Mouse (Mus musculus) embryonic facial prominence, embryonic 11.5 days (tissue): ENCODE measurements at regions not wholly inside any gene's neighbourhood (a gene's known extent, or its start where the extent isn't known, plus 50 kb on each side); places are given as distances from the start of the nearest gene placed in this dataset.

Experiments
- ATAC-seq: fragments of 200-750 bp; cut with Nextera tagmentation; replicated peaks from 2 replicates; pipeline ENCODE4 v1.8.0; 2017; ENCODE audit warnings: low read depth; ENCODE audit not compliant: insufficient number of reproducible peaks, low FRiP score, low TSS enrichment
- DNase-seq: peaks from one replicate; pipeline ENCODE4 v3.0.0-alpha.2; 2015; ENCODE audit warnings: low spot score
- H3K27ac ChIP-seq: fragments of 300-500 bp; sonication (generic); replicated peaks from 2 replicates; pipeline ENCODE4 v1.5.1; 2014; ENCODE audit warnings: mild to moderate bottlenecking, low read depth, low read length, control low read depth
- H3K27me3 ChIP-seq: fragments of 300-500 bp; sonication (generic); 2 replicates; pipeline ENCODE4 v1.6.1; 2014; ENCODE audit warnings: mild to moderate bottlenecking, low read length, moderate library complexity, mixed read lengths; ENCODE audit not compliant: control insufficient read depth, insufficient read depth
- H3K36me3 ChIP-seq: fragments of 300-500 bp; sonication (generic); replicated peaks from 2 replicates; pipeline ENCODE4 v1.6.1; 2014; ENCODE audit warnings: low read depth, mild to moderate bottlenecking, low read length, moderate library complexity, mixed read lengths; ENCODE audit not compliant: control insufficient read depth, insufficient read depth
- H3K4me1 ChIP-seq: fragments of 300-500 bp; sonication (generic); 2 replicates; pipeline ENCODE4 v1.6.1; 2014; ENCODE audit warnings: low read length, mixed read lengths; ENCODE audit not compliant: control insufficient read depth, insufficient read depth
- H3K4me2 ChIP-seq: fragments of 300-500 bp; sonication (generic); 2 replicates; pipeline ENCODE4 v1.6.1; 2014; ENCODE audit warnings: low read depth, mild to moderate bottlenecking, control low read depth, low read length, moderate library complexity
- H3K4me3 ChIP-seq: fragments of 300-500 bp; sonication (generic); 2 replicates; pipeline ENCODE4 v1.5.1; 2014; ENCODE audit warnings: low read depth, low read length, control low read depth
- H3K9ac ChIP-seq: fragments of 300-500 bp; sonication (generic); replicated peaks from 2 replicates; pipeline ENCODE4 v1.6.1; 2014; ENCODE audit warnings: mild to moderate bottlenecking, control low read depth, low read length
- H3K9me3 ChIP-seq: fragments of 300-500 bp; sonication (generic); replicated peaks from 2 replicates; pipeline ENCODE4 v1.6.1; 2016; ENCODE audit warnings: mild to moderate bottlenecking, low read length, inconsistent platforms, mixed read lengths; ENCODE audit not compliant: control insufficient read depth
- WGBS: fragments of 180-500 bp; shearing (Covaris S2); extraction: QIAGEN DNeasy Blood & Tissue Kit; methylation state at CpG from one replicate; pipeline ENCODE4 v1.1.7; 2014; 5-methylcytosine and 5-hydroxymethylcytosine counted together

DNA sequence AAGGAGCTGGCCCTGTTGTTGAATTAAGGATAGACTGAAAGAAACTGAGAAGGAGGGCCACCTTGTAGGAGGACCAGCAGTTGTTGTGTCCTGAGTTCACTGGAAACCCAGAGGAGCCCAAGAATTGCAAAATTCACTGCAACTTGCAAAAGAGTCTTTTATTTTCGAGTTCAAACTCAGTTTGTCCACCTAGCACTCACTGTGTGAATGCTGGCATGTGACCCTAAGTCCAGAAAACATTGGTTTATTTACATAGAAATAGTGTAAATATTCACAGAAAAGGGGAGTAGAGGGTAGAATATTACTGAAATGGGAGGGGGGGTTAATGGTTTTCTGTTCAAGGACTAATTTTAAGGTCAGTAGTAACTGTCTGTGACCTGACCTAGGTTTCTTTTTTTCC, 394.7 kb downstream of the 4933405O20Rik start:
- H3K27me3 ChIP-seq: no peaks in the 10 kb centered on the region
- 52% methylated on average over 1 of the region's 1 CpGs for WGBS
- no peak for DNase-seq
- no peak overlapping the region for H3K27ac ChIP-seq
- H3K4me3 ChIP-seq: no peak overlapping the region
- H3K36me3 ChIP-seq: no peaks in the 10 kb centered on the region
- no peak overlapping the region for H3K9ac ChIP-seq
- H3K9me3 ChIP-seq: no peaks in the 10 kb centered on the region
- H3K4me1 ChIP-seq: no peaks in the 10 kb centered on the region
- no peak for ATAC-seq
- no peak overlapping the region for H3K4me2 ChIP-seq

DNA sequence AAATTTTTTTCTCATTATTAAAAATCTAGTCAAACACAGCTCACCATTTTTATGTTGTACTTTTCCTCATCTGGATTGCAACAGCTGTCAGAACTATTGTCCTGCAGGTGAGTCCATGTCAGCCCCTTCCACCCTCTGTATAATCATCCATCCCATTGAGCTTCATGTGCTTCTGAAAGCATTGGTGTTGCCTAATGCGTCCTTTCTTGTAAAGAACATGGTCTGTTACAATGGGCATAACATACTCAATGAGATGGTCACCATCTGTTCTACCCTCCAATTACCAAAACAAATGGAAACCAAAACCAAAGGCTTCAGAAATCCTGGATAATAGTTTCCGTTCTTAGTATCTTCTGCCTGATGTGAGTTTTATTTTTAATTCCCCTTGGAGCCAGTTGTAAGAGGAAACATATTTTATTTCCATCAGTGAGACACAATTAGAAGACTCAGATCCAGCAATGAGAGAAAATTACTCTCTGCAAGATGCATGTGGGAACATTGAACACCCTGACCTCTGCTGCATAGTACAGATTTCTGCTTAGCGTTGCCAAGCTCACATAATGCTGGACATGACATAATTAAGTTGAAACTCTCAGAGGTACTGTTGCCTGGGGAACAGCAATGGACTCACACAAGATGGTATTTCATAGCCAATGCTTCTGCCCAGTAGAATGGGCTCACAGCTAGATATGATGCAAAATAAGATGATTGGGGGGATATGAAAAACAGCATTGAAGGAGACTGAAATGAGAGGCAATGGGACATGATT, 443.1 kb downstream of the 4933405O20Rik start:
- no peak overlapping the region for H3K9ac ChIP-seq
- no peak overlapping the region for H3K4me2 ChIP-seq
- DNase-seq (no peak), ATAC-seq (no peak)
- H3K4me1 ChIP-seq: no peaks in the 10 kb centered on the region
- no peak overlapping the region for H3K27ac ChIP-seq
- no peaks in the 10 kb centered on the region for H3K27me3 ChIP-seq
- H3K9me3 ChIP-seq: no peaks in the 10 kb centered on the region
- H3K36me3 ChIP-seq: no peaks in the 10 kb centered on the region
- 66% methylated on average over 3 of the region's 3 CpGs for WGBS
- no peak overlapping the region for H3K4me3 ChIP-seq

DNA sequence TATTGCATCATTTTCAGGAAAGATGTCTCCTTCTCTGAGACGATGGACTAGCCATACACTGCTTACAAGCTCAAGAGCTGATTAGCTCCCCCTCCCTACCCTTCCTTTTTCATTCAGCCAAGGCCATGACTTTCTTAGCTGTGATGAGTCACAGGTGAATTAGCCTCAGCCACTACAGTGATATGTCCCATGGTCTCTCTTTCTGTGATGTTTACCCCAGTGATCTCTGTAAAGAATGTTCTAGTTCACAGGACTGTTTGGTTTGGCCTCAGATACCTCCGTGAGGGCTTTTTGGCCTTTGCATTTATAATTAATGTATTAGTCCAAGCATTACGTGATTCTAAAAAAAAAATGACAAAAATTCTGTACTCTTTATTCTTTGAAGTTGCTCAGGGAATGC, 452.5 kb downstream of the 4933405O20Rik start:
- Histone ChIP-seq H3K9ac (no peak overlapping the region), H3K9me3 (no peaks in the 10 kb centered on the region), H3K4me1 (no peaks in the 10 kb centered on the region), H3K27me3 (no peaks in the 10 kb centered on the region), H3K36me3 (no peaks in the 10 kb centered on the region), H3K4me2 (no peak overlapping the region), H3K4me3 (no peak overlapping the region), H3K27ac (no peak overlapping the region)
- ATAC-seq: no peak
- no peak for DNase-seq
- 84% methylated on average over 3 of the region's 3 CpGs for WGBS

DNA sequence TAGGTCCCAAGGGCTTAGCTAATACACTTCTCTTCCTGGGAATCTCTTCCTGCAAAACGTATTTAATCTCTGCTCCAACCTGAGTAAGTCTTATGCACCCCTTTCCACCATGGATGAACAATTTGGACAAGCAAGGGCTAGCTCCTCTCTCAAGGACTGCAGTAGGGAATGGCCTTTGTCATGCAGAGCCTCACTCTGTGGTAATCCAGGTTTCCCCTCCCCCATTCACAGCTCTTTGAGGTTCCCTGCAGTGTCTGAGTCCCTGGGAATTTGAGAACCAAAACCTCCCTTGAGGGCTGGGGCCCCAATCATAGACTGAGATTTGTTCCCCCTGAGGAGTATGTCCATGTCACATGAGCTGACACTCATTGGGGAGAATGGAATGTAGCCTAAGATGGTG, 442.5 kb upstream of the Ano5 start:
- Histone ChIP-seq H3K27me3 (no peaks in the 10 kb centered on the region), H3K4me1 (no peaks in the 10 kb centered on the region), H3K9me3 (no peaks in the 10 kb centered on the region), H3K27ac (no peak overlapping the region), H3K9ac (no peak overlapping the region), H3K36me3 (no peaks in the 10 kb centered on the region), H3K4me2 (no peak overlapping the region), H3K4me3 (no peak overlapping the region)
- ATAC-seq: no peak; the same call in 1 of the 2 replicates
- 16% methylated on average over 1 of the region's 1 CpGs for WGBS
- no peak for DNase-seq

DNA sequence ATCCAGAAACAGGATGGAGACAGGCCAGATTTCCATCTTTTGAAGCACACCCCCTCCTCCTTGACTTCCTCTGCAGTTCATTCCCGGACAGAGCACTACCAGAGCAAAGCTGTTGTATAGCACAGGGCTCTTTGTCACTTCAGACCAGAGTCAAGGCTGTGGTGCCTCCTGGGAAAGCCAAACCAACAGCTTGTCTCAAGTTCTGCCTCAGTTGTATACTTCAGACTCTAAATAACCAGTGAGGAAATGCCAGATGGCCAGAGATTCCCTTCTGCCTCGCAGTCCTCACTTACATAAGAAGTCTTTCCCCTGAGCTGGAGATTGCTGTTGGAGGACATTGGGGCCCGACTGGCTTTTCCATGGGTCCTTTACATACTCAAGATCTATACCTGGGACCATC, 417.1 kb upstream of the Ano5 start:
- DNase-seq (no peak), ATAC-seq (no peak)
- Histone ChIP-seq H3K4me1 (no peaks in the 10 kb centered on the region), H3K36me3 (no peaks in the 10 kb centered on the region), H3K27ac (no peak overlapping the region), H3K4me2 (no peak overlapping the region), H3K27me3 (no peaks in the 10 kb centered on the region), H3K4me3 (no peak overlapping the region), H3K9me3 (no peaks in the 10 kb centered on the region), H3K9ac (no peak overlapping the region)
- WGBS: 83% methylated on average over 3 of the region's 3 CpGs

DNA sequence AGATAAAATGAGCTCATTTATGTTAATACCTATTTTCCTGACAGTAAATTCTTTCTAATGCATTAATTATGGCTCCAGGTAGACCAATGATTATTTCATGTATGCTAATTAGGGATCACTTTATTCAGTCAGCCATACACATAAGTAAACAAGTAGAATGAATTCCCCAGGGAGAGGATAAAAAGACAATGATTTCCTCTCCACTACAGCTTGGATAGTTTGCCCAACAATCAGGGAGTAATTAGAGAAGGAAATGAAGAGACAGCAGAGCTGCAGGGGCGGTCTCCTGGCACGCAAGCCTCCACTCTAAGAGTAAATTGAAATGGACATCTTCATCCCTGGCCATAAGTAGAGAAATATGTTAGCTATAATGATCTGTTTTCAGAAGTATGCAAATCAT, 409.7 kb upstream of the Ano5 start:
- Histone ChIP-seq H3K27ac (no peak overlapping the region), H3K36me3 (no peaks in the 10 kb centered on the region), H3K27me3 (no peaks in the 10 kb centered on the region), H3K9ac (no peak overlapping the region), H3K9me3 (no peaks in the 10 kb centered on the region), H3K4me2 (no peak overlapping the region), H3K4me1 (no peaks in the 10 kb centered on the region), H3K4me3 (no peak overlapping the region)
- ATAC-seq (no peak), DNase-seq (no peak)
- WGBS: 61% methylated on average over 2 of the region's 2 CpGs

DNA sequence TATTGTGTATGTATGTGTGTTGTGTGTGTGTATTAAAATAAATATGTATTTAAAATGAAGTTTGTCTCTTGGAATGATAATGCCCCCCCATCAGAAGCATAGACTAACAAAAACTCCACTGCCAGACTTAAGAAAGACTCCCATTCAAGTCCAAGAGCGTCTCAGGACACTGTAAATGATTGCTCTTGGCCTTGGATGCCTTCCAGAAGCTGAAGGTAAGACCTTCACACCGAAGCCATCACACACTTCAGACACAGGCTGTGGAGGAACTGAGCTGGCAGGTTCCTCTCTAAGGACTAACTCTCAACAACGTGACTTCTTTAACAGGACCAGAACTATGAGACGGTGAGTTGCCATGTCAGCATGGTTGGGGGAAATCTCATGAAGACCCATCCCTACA, 370.0 kb upstream of the Ano5 start:
- 86% methylated on average over 4 of the region's 4 CpGs for WGBS

DNA sequence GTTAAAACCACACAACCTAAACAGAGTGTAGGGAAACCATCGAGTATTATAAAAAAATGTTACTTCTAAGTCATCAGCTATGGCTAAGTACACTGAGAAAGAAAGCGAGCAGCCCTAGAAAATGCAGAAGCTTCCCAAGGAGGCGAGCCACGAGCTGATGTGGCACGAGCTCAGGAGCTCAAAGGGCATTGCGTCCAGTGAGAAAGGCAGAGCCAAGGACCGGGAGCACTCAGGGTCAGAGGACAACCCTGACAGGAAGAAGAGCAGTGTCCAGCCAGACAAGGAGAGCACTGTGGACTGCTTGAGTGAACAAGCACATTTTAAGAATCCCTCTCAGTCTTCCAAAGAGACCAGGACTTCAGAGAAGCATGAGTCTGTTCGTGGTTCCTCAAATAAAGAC, 335.6 kb upstream of the Ano5 start:
- 69% methylated on average over 8 of the region's 8 CpGs for WGBS
- Histone ChIP-seq H3K27ac (no peak overlapping the region), H3K4me1 (no peaks in the 10 kb centered on the region), H3K4me3 (no peak overlapping the region), H3K36me3 (no peaks in the 10 kb centered on the region), H3K4me2 (no peak overlapping the region), H3K9me3 (no peaks in the 10 kb centered on the region), H3K9ac (no peak overlapping the region), H3K27me3 (no peaks in the 10 kb centered on the region)
- no peak for DNase-seq
- ATAC-seq: no peak

More for the DNA sequence above, 370.0 kb upstream of the Ano5 start:
- no peak overlapping the region for H3K27ac ChIP-seq
- H3K4me1 ChIP-seq: no peaks in the 10 kb centered on the region
- no peaks in the 10 kb centered on the region for H3K36me3 ChIP-seq
- no peak overlapping the region for H3K4me3 ChIP-seq
- no peak overlapping the region for H3K4me2 ChIP-seq
- DNase-seq: no peak
- no peak overlapping the region for H3K9ac ChIP-seq
- ATAC-seq: no peak
- H3K27me3 ChIP-seq: no peaks in the 10 kb centered on the region
- H3K9me3 ChIP-seq: no peaks in the 10 kb centered on the region
